Mouse (Mus musculus): ENCODE results near the gene Cyp20a1. TPM values are rescaled to one million over a fixed set of nuclear protein-coding genes. Genes with fewer than 3 reads are reported as not detected.

Cyp20a1 gene
- 13.0 and 15.4 TPM in 2 replicates for polyA plus RNA-seq (2012; rRNA removed)

- DNase-seq (ENCODE audit: extremely low spot score in 1 of 2, low spot score in 1 of 2), result peak; percentile 82 to 93
Measured at GRCm38 (mm10) chr1:60342808-60343629, at the start of gene Cyp20a1. TSS of gene Cyp20a1 (plus strand) at chr1:60343323.

GRCm38 (mm10) chr1:60293921-60294320 lies 49.2 kb upstream of the Cyp20a1 start:
- DNase-seq (ENCODE audit: extremely low spot score in 1 of 2, low spot score in 1 of 2), result no peak

- no peak for DNase-seq (ENCODE audit: extremely low spot score in 1 of 2, low spot score in 1 of 2)
Measured at GRCm38 (mm10) chr1:60343630-60344455, 720 bp downstream of the Cyp20a1 start.

DNA sequence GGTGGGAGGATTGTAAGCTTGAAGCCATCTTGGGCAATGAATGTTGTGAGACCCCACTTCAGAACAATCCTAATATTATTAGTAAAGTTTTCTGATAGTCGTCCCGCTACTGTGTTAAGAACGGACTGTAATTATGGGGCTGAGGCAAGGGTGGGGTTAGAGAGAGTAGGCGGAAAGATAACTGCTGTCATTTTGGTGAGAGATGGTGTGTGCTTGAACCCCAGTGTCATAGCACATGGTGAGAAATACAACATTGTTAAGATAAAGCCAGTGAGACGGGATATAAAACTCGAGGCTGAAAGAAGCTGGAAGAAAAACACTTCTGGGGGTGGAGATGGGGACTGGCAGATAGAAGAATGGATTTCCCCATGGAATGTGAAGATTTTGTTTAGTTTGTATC lies 1.5 kb downstream of the Cyp20a1 start:
- DNase-seq (ENCODE audit: extremely low spot score in 1 of 2, low spot score in 1 of 2), result no peak

GRCm38 (mm10) chr1:60345712-60346111 lies 2.6 kb downstream of the Cyp20a1 start:
- no peak for DNase-seq (ENCODE audit: extremely low spot score in 1 of 2, low spot score in 1 of 2)

DNA sequence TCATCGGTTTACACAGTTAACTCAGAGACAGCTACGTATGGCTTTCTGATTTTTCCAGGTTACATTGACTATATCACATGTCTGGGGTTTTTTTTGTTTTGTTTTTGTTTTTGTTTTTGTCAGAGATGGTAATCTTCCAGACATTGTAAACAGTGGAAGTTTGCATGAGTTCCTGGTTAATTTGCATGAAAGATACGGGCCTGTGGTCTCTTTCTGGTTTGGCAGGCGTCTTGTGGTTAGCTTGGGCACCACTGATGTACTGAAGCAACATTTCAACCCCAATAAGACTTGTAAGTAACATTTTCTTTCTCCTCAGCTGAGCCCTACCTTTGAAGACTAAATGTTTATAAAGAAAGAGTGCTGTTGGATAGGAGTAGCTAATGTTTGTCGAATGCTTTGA lies 9.7 kb downstream of the Cyp20a1 start:
- DNase-seq (ENCODE audit: extremely low spot score in 1 of 2, low spot score in 1 of 2), result no peak

- DNase-seq (ENCODE audit: extremely low spot score in 1 of 2, low spot score in 1 of 2), result no peak
Measured at GRCm38 (mm10) chr1:60361626-60362025, 18.5 kb downstream of the Cyp20a1 start.

DNA sequence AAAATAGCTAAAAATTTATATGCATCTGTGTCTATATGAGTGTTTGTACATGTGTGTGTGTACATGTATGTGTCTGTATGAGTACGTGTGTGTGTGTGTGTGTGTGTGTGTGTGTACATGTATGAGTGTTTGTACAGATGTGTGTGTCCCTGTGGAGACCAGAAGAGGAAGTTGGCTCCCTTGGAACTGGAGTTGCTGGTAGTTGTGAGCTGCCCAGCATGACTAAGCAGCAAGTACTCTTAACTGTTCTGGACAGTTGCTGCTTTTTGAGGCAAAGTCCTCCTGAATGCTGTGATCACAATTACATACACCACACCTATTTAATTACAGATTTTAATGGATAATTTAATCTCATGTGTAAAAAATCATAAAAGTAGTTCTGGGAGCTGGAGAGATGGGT lies 33.4 kb downstream of the Cyp20a1 start:
- DNase-seq (ENCODE audit: extremely low spot score in 1 of 2, low spot score in 1 of 2), result no peak

DNA sequence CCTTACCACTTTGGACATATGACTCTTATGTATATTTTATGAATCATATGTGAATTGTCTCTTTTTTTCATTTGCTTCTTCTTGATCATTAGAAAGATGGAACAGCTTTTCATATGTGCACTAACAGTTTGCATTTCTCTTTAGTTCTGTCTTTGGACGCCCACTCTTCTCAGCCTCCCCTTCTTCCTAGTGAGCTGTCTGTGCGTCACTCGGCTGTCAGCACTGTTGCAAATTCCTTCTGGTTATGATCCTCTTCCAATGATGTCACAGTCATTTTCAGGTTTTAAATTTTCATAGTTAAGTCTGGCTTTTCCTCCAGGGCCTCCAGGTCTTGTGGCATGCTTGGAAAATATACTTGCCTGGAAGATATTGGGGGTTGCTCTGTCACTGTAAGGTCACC lies 38.8 kb downstream of the Cyp20a1 start:
- peak in 1 of 2 experiments; percentile 61 for DNase-seq (ENCODE audit: extremely low spot score in 1 of 2, low spot score in 1 of 2)

GRCm38 (mm10) chr1:60404848-60405247 lies 61.7 kb downstream of the Cyp20a1 start:
- no peak for DNase-seq (ENCODE audit: extremely low spot score in 1 of 2, low spot score in 1 of 2)

DNA sequence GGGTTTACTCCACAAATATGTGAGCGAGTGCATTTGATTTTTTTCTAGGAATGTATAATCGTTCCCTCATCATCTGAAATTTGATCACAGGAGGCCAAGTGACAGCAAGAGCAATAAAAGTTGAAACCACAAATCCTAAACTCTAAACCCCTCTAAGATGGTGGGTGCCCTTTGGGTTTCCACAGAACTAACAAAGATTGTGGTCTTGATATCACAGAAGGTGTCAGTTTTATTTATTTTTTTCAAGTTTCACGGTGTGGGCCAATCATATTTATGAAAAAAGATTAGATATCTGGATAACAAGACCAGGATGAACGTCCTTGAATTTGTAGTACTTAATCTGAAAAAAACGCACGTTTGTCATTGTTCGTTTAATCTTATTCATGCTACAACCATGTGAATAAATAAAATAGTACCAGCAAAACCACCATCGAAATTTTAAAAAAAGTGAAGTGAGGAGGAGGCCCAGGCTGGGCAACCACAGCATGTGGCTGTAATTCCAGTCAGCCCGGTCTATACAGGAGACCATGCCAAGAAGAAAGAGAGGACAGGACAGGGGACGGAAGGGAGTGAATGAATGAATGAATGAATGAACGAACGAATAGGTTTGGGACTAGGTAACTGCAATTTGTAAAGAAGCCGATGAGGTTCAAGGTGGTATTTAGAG lies 65.5 kb downstream of the Cyp20a1 start:
- no peak for DNase-seq (ENCODE audit: extremely low spot score in 1 of 2, low spot score in 1 of 2)

DNA sequence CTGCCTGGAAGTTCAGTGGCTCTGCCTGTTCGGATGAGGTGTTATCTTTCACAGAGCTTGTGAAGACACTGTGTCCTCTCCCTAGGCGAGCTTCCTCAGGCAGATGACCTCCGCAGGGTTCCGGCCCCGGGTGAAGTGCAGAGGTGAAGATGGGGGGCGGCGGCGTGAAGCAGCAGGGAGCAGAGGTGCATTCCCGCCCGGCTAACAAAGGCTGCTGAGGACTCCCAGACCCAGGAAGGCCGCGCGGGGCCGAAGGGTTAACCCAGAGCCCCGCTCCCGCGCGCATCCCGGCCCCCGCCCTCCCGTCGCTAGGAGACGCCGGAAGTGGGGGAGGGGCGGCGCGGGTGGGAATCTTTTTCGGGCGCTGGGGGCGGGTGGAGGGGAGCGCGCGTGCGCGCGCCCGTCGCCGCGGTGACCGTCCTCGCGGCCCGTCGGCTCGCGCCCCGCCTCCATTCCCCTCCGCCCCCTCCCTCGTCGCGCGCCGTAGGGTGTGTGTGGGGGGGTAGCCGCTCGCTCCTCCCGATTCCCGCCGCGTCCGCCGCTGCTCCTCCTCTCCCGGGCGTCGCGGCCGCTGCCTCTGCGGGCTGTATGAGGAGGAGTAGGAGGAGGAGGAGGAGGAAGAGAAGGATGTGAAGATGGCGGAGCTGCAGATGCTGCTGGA lies 66.2 kb downstream of the Cyp20a1 start, which contains the start of gene Abi2:
Abi2 (plus strand) TSS at position 452 of the 661 bp plus-strand sequence.
- peak; percentile 70 to 90 for DNase-seq (ENCODE audit: extremely low spot score in 1 of 2, low spot score in 1 of 2)

- peak; percentile 48 to 74 for DNase-seq (ENCODE audit: extremely low spot score in 1 of 2, low spot score in 1 of 2)
Measured at GRCm38 (mm10) chr1:60409928-60410817, 67.0 kb downstream of the Cyp20a1 start.

DNA sequence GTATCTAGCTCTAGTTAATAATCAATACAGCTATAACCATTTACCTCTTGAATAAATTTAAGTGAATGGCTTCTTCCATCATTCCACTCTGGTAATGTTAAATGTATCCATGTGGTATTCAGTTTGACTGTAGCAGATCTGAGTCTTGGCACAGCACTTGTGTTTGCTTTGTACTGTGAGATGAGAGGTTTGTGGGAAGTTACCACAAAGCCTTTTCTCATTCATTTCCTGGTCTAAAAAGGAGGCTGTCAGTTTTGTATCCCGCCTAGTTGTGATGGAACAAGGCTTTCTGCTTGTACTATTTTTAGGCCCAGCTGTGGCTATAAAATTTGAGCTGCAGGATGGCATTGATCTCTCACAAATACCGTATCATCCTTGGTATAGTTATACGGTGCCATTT lies 73.6 kb downstream of the Cyp20a1 start:
- DNase-seq (ENCODE audit: extremely low spot score in 1 of 2, low spot score in 1 of 2), result no peak

GRCm38 (mm10) chr1:60423882-60424281 lies 80.8 kb downstream of the Cyp20a1 start:
- DNase-seq (ENCODE audit: extremely low spot score in 1 of 2, low spot score in 1 of 2), result no peak

DNA sequence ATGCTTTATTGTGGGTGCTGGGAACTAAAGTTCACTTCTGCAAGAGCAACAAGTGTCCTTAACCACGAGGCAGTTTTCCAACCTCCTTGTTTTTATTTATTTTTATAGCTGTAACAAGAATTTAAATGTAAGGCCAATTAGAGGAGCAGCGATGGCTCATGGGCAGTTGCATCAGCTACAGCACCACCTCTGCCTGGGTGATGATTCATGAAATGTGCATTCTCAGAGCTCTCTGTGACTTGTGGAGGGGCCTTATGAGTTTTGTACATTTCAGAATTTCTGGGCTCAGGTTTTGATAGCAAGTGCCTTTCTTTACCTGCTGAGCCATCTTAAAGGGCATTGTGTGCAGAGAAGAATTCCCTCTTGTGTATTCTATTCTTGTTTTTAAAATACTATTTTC lies 85.2 kb downstream of the Cyp20a1 start:
- no peak for DNase-seq (ENCODE audit: extremely low spot score in 1 of 2, low spot score in 1 of 2)

GRCm38 (mm10) chr1:60428932-60429331 lies 85.8 kb downstream of the Cyp20a1 start:
- DNase-seq (ENCODE audit: extremely low spot score in 1 of 2, low spot score in 1 of 2), result no peak

DNA sequence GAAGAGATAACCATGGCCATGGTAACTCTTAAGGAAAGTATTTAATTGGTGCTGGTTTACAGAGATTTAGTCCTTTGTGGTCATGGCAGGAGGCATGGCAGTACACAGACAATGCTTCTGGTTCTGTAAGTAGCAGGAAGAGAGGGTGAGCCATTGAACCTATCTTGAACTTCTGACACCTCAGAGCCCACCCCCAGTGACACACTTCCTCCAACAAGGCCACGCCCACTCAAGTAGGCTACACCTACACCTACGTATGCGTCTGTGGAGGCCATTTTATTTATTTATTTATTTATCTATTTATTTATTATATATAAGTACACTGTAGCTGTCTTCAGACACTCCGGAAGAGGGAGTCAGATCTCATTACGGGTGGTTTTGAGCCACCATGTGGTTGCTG lies 88.4 kb downstream of the Cyp20a1 start:
- no peak for DNase-seq (ENCODE audit: extremely low spot score in 1 of 2, low spot score in 1 of 2)

DNA sequence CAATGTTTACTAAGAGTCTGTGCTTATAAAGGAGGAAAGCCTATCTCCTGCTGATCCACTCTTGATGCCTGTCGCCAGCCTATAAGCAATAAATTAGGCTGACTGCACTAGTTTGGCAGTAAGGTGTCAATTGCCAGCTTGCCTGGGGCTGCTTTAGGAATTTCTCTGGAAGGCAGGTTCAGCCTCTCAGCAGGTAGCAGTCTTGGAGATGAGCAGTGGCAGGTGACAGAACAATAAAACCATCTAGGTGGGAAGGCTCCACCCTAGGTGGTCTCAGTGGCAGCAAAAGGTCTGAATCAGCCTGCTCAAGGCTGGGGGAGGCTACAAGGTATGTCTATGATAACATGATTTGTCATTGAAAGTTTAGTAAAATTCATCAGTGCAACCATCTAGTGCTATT lies 89.4 kb downstream of the Cyp20a1 start:
- DNase-seq (ENCODE audit: extremely low spot score in 1 of 2, low spot score in 1 of 2), result no peak

Data from frontal cortex, adult 2 months (tissue).